ENCODE assay signal across 1 mouse cellular context in genomic region chr4:155189711-155190139, GRCm38 (mm10).
TF ChIP-seq lines count a peak whose summit lies in the region.

No protein-coding gene starts in this region.

TF ChIP-seq in CH12.LX, 34 proteins besides CTCF, POLR2A, EP300 and RAD21 (continued from another document):
- TF ChIP-seq SIN3A (IDR thresholded peaks at IDR 0.05; ENCODE audit: low read length) (no peak; the same call in 1 of the 2 replicates), ETS1 (conservative IDR thresholded peaks at IDR 0.05; ENCODE audit: low read depth, low read length) (peak; percentile 28; the same call in 1 of the 2 replicates), BHLHE40 (IDR thresholded peaks at IDR 0.05; ENCODE audit: low read depth, low read length) (peak; percentile 22; the same call in 1 of the 2 replicates), MEF2A (IDR thresholded peaks at IDR 0.05; ENCODE audit: borderline replicate concordance, low read depth, low read length) (no peak), USF2 (conservative IDR thresholded peaks at IDR 0.05; ENCODE audit: low read depth, low read length) (no peak), MAZ (IDR thresholded peaks at IDR 0.05; ENCODE audit: low read depth, low read length) (peak; percentile 33; the same call in 1 of the 2 replicates), CHD1 (IDR thresholded peaks at IDR 0.05; ENCODE audit: low read depth, low read length) (no peak), PAX5 (IDR thresholded peaks at IDR 0.05; ENCODE audit: low read length) (no peak), ZMIZ1 (IDR thresholded peaks at IDR 0.05; ENCODE audit: low read depth, low read length) (no peak), SMC3 (IDR thresholded peaks at IDR 0.05; ENCODE audit: low read depth, low read length) (peak; percentile 67), MAFK (IDR thresholded peaks at IDR 0.05; ENCODE audit: insufficient replicate concordance, low read length) (no peak), KAT2A (IDR thresholded peaks at IDR 0.05; ENCODE audit: insufficient replicate concordance, low read length) (no peak), CHD2 (IDR thresholded peaks at IDR 0.05; ENCODE audit: low read length) (no peak), MYC (IDR thresholded peaks at IDR 0.05; ENCODE audit: low read depth, low read length) (no peak), UBTF (IDR thresholded peaks at IDR 0.05; ENCODE audit: low read depth, low read length) (no peak), MXI1 (IDR thresholded peaks at IDR 0.05; ENCODE audit: low read depth, low read length) (no peak; the same call in 1 of the 2 replicates), NRF1 (IDR thresholded peaks at IDR 0.05; ENCODE audit: low read depth, low read length) (no peak), POLR2AphosphoS2 (IDR thresholded peaks at IDR 0.05; ENCODE audit: low read depth, low read length) (no peak), ZC3H11A (IDR thresholded peaks at IDR 0.05; ENCODE audit: low read depth, low read length) (peak; percentile 7; the same call in 1 of the 2 replicates), ZKSCAN1 (IDR thresholded peaks at IDR 0.05; ENCODE audit: borderline replicate concordance, low read depth, low read length) (no peak), E2F4 (IDR thresholded peaks at IDR 0.05; ENCODE audit: insufficient replicate concordance, low read depth, low read length) (no peak), USF1 (IDR thresholded peaks at IDR 0.05; ENCODE audit: low read depth, low read length) (no peak), MAX (IDR thresholded peaks at IDR 0.05; ENCODE audit: low read length) (no peak; the same call in 1 of the 2 replicates), RCOR1 (conservative IDR thresholded peaks at IDR 0.05; ENCODE audit: low read depth, low read length) (no peak), NELFE (IDR thresholded peaks at IDR 0.05; ENCODE audit: low read depth, low read length) (no peak), TCF12 (IDR thresholded peaks at IDR 0.05; ENCODE audit: low read depth, low read length) (no peak)
TF ChIP-seq in CH12.LX: peak in this region for 6.
